Mouse (Mus musculus): ENCODE data around the gene Dgat2. TPM values are rescaled to one million over a fixed set of nuclear protein-coding genes. Genes with fewer than 3 reads are reported as not detected.

Dgat2 gene
- polyA plus RNA-seq, 1 experiment: 2.1 TPM

- Histone ChIP-seq H3K27me3 (ENCODE audit: control insufficient read depth, insufficient read depth, low read length, poor library complexity, severe bottlenecking) (no peaks in the 10 kb centered on the region), H3K27ac (ENCODE audit: insufficient read depth, low read length) (no peak overlapping the region), H3K9ac (ENCODE audit: low read depth, poor library complexity, severe bottlenecking) (no peak overlapping the region), H3K4me3 (ENCODE audit: low read depth, low read length) (no peak overlapping the region), H3K9me3 (replicated peaks; ENCODE audit: control insufficient read depth, insufficient read depth, low read length, poor library complexity, severe bottlenecking) (no peaks in the 10 kb centered on the region), H3K4me1 (ENCODE audit: control insufficient read depth, insufficient read depth, low read length) (no peaks in the 10 kb centered on the region), H3K36me3 (ENCODE audit: control insufficient read depth, insufficient read depth, low read length, poor library complexity, severe bottlenecking) (no peaks in the 10 kb centered on the region)
- TF ChIP-seq POLR2A (IDR thresholded peaks at IDR 0.05; ENCODE audit: insufficient read depth, low read length) (no peak), CTCF (IDR thresholded peaks at IDR 0.05; ENCODE audit: low read depth, low read length) (no peak), EP300 (IDR thresholded peaks at IDR 0.05; ENCODE audit: insufficient read depth, low read depth, low read length) (no peak)
These were observed 10.6 kb downstream of the Dgat2 start for GRCm38 (mm10) chr7:99171730-99172463.

- H3K36me3 ChIP-seq (ENCODE audit: control insufficient read depth, insufficient read depth, low read length, poor library complexity, severe bottlenecking): no peaks in the 10 kb centered on the region
- no peak overlapping the region for H3K4me3 ChIP-seq (ENCODE audit: low read depth, low read length)
- H3K4me1 ChIP-seq (ENCODE audit: control insufficient read depth, insufficient read depth, low read length): no peaks in the 10 kb centered on the region
- no peaks in the 10 kb centered on the region for H3K27me3 ChIP-seq (ENCODE audit: control insufficient read depth, insufficient read depth, low read length, poor library complexity, severe bottlenecking)
- no peak overlapping the region for H3K9ac ChIP-seq (ENCODE audit: low read depth, poor library complexity, severe bottlenecking)
- no peak for TF ChIP-seq EP300 (IDR thresholded peaks at IDR 0.05; ENCODE audit: insufficient read depth, low read depth, low read length)
- TF ChIP-seq POLR2A (IDR thresholded peaks at IDR 0.05; ENCODE audit: insufficient read depth, low read length): no peak
- no peak for TF ChIP-seq CTCF (IDR thresholded peaks at IDR 0.05; ENCODE audit: low read depth, low read length)
- H3K9me3 ChIP-seq (replicated peaks; ENCODE audit: control insufficient read depth, insufficient read depth, low read length, poor library complexity, severe bottlenecking): no peaks in the 10 kb centered on the region
- no peak overlapping the region for H3K27ac ChIP-seq (ENCODE audit: insufficient read depth, low read length)
These were observed 12.0 kb downstream of the Dgat2 start for GRCm38 (mm10) chr7:99170519-99170918.

GRCm38 (mm10) chr7:99169717-99170403, 12.7 kb downstream of the Dgat2 start:
- TF ChIP-seq EP300 (IDR thresholded peaks at IDR 0.05; ENCODE audit: insufficient read depth, low read depth, low read length) (no peak), POLR2A (IDR thresholded peaks at IDR 0.05; ENCODE audit: insufficient read depth, low read length) (no peak), CTCF (IDR thresholded peaks at IDR 0.05; ENCODE audit: low read depth, low read length) (no peak)
- no peak overlapping the region for H3K4me3 ChIP-seq (ENCODE audit: low read depth, low read length)
- H3K27ac ChIP-seq (ENCODE audit: insufficient read depth, low read length): no peak overlapping the region
- no peaks in the 10 kb centered on the region for H3K4me1 ChIP-seq (ENCODE audit: control insufficient read depth, insufficient read depth, low read length)
- H3K9ac ChIP-seq (ENCODE audit: low read depth, poor library complexity, severe bottlenecking): no peak overlapping the region
- H3K36me3 ChIP-seq (ENCODE audit: control insufficient read depth, insufficient read depth, low read length, poor library complexity, severe bottlenecking): no peaks in the 10 kb centered on the region
- H3K9me3 ChIP-seq (replicated peaks; ENCODE audit: control insufficient read depth, insufficient read depth, low read length, poor library complexity, severe bottlenecking): no peaks in the 10 kb centered on the region
- H3K27me3 ChIP-seq (ENCODE audit: control insufficient read depth, insufficient read depth, low read length, poor library complexity, severe bottlenecking): no peaks in the 10 kb centered on the region

GRCm38 (mm10) chr7:99168756-99169155, 13.8 kb downstream of the Dgat2 start:
- Histone ChIP-seq H3K4me3 (ENCODE audit: low read depth, low read length) (no peak overlapping the region), H3K36me3 (ENCODE audit: control insufficient read depth, insufficient read depth, low read length, poor library complexity, severe bottlenecking) (no peaks in the 10 kb centered on the region), H3K9me3 (replicated peaks; ENCODE audit: control insufficient read depth, insufficient read depth, low read length, poor library complexity, severe bottlenecking) (no peaks in the 10 kb centered on the region), H3K27ac (ENCODE audit: insufficient read depth, low read length) (no peak overlapping the region), H3K27me3 (ENCODE audit: control insufficient read depth, insufficient read depth, low read length, poor library complexity, severe bottlenecking) (no peaks in the 10 kb centered on the region), H3K4me1 (ENCODE audit: control insufficient read depth, insufficient read depth, low read length) (no peaks in the 10 kb centered on the region), H3K9ac (ENCODE audit: low read depth, poor library complexity, severe bottlenecking) (no peak overlapping the region)
- TF ChIP-seq CTCF (IDR thresholded peaks at IDR 0.05; ENCODE audit: low read depth, low read length): no peak
- TF ChIP-seq EP300 (IDR thresholded peaks at IDR 0.05; ENCODE audit: insufficient read depth, low read depth, low read length): no peak

- H3K4me1 ChIP-seq (ENCODE audit: control insufficient read depth, insufficient read depth, low read length): no peaks in the 10 kb centered on the region
- no peak overlapping the region for H3K9ac ChIP-seq (ENCODE audit: low read depth, poor library complexity, severe bottlenecking)
- H3K4me3 ChIP-seq (ENCODE audit: low read depth, low read length): no peak overlapping the region
- no peaks in the 10 kb centered on the region for H3K27me3 ChIP-seq (ENCODE audit: control insufficient read depth, insufficient read depth, low read length, poor library complexity, severe bottlenecking)
- H3K9me3 ChIP-seq (replicated peaks; ENCODE audit: control insufficient read depth, insufficient read depth, low read length, poor library complexity, severe bottlenecking): no peaks in the 10 kb centered on the region
- no peak overlapping the region for H3K27ac ChIP-seq (ENCODE audit: insufficient read depth, low read length)
- H3K36me3 ChIP-seq (ENCODE audit: control insufficient read depth, insufficient read depth, low read length, poor library complexity, severe bottlenecking): no peaks in the 10 kb centered on the region
- no peak for TF ChIP-seq CTCF (IDR thresholded peaks at IDR 0.05; ENCODE audit: low read depth, low read length)
- TF ChIP-seq EP300 (IDR thresholded peaks at IDR 0.05; ENCODE audit: insufficient read depth, low read depth, low read length): no peak
- TF ChIP-seq POLR2A (IDR thresholded peaks at IDR 0.05; ENCODE audit: insufficient read depth, low read length): no peak
These were observed 14.6 kb downstream of the Dgat2 start for GRCm38 (mm10) chr7:99167939-99168338.

- H3K9ac ChIP-seq (ENCODE audit: low read depth, poor library complexity, severe bottlenecking): no peak overlapping the region
- no peak for TF ChIP-seq CTCF (IDR thresholded peaks at IDR 0.05; ENCODE audit: low read depth, low read length)
- TF ChIP-seq EP300 (IDR thresholded peaks at IDR 0.05; ENCODE audit: insufficient read depth, low read depth, low read length): no peak
- no peak for TF ChIP-seq POLR2A (IDR thresholded peaks at IDR 0.05; ENCODE audit: insufficient read depth, low read length)
These were observed 16.4 kb downstream of the Dgat2 start for GRCm38 (mm10) chr7:99166159-99166558.

More at GRCm38 (mm10) chr7:99166159-99166558, 16.4 kb downstream of the Dgat2 start:
- no peaks in the 10 kb centered on the region for H3K27me3 ChIP-seq (ENCODE audit: control insufficient read depth, insufficient read depth, low read length, poor library complexity, severe bottlenecking)
- H3K4me3 ChIP-seq (ENCODE audit: low read depth, low read length): no peak overlapping the region
- no peak overlapping the region for H3K27ac ChIP-seq (ENCODE audit: insufficient read depth, low read length)
- H3K4me1 ChIP-seq (ENCODE audit: control insufficient read depth, insufficient read depth, low read length): no peaks in the 10 kb centered on the region
- H3K9me3 ChIP-seq (replicated peaks; ENCODE audit: control insufficient read depth, insufficient read depth, low read length, poor library complexity, severe bottlenecking): no peaks in the 10 kb centered on the region
- H3K36me3 ChIP-seq (ENCODE audit: control insufficient read depth, insufficient read depth, low read length, poor library complexity, severe bottlenecking): no peaks in the 10 kb centered on the region

Measured in ES-Bruce4 (cell line).